In genomic region chr2:75847708-75848107, GRCm38 (mm10) we compare ENCODE assay signal across 13 mouse cellular contexts. TPM values are rescaled to one million over a fixed set of nuclear protein-coding genes. Genes with fewer than 3 reads are reported as not detected.
DNase-seq lines count a peak whose midpoint lies in the region; ATAC-seq and TF ChIP-seq lines count a peak whose summit lies in the region.
"Had no signal": no experiment of that assay in that cellular context is flagged by ENCODE, and none has a peak within 500 bp of the region (broad histone marks: within the 10 kb centered on the region; RNA-seq: fewer than 3 reads in every experiment).

No protein-coding gene starts in this region.

- H3K4me1 ChIP-seq in hindbrain, postnatal 0 days (ENCODE audit: insufficient read depth, low read length) = no peaks in the 10 kb centered on the region
- no peaks in the 10 kb centered on the region for H3K4me1 ChIP-seq in hindbrain, embryonic 16.5 days (ENCODE audit: control insufficient read depth, insufficient read depth, low read depth, low read length)
- no peaks in the 10 kb centered on the region; the same call in 1 of the 2 replicates for H3K4me1 ChIP-seq in midbrain, embryonic 11.5 days (ENCODE audit: control insufficient read depth, insufficient read depth, low read length)
- H3K4me1 ChIP-seq in midbrain, embryonic 10.5 days = peaks cover 11% of the 10 kb centered on the region; the same call in 1 of the 2 replicates
- H3K4me1 ChIP-seq: lung, embryonic 15.5 days had no signal

- peak; percentile 46 for TF ChIP-seq CTCF in hindbrain, postnatal 0 days (IDR thresholded peaks at IDR 0.05; ENCODE audit: low read depth)

- H3K27me3 ChIP-seq in hindbrain, postnatal 0 days (ENCODE audit: insufficient read depth, low read length) = no peaks in the 10 kb centered on the region
- no peaks in the 10 kb centered on the region for H3K27me3 ChIP-seq in hindbrain, embryonic 16.5 days (replicated peaks; ENCODE audit: control insufficient read depth, insufficient read depth, low read length)
- H3K27me3 ChIP-seq in midbrain, embryonic 11.5 days (ENCODE audit: control insufficient read depth, insufficient read depth, low read length) = no peaks in the 10 kb centered on the region
- H3K27me3 ChIP-seq in midbrain, embryonic 10.5 days (ENCODE audit: low read depth, poor library complexity, severe bottlenecking) = no peaks in the 10 kb centered on the region
- H3K27me3 ChIP-seq: lung, embryonic 15.5 days had no signal

- H3K4me2 ChIP-seq in hindbrain, postnatal 0 days (ENCODE audit: low read depth, low read length) = no peak overlapping the region
- no peak overlapping the region for H3K4me2 ChIP-seq in hindbrain, embryonic 16.5 days (ENCODE audit: low read length)
- no peak overlapping the region for H3K4me2 ChIP-seq in midbrain, embryonic 11.5 days
- H3K4me2 ChIP-seq: lung, embryonic 15.5 days had no signal

- no peak for ATAC-seq in hindbrain, postnatal 0 days
- ATAC-seq in hindbrain, embryonic 16.5 days = no peak
- ATAC-seq in midbrain, embryonic 11.5 days (ENCODE audit: low FRiP score) = no peak
- peak; percentile 36 for ATAC-seq in activated CD4-positive, CD25-positive, alpha-beta regulatory T cell, adult 4 months
- peak; percentile 69 for ATAC-seq in neutrophil, adult 5-6 weeks (ENCODE audit: extremely low read depth, insufficient number of reproducible peaks, low FRiP score, poor library complexity, severe bottlenecking)

- no peak overlapping the region for H3K9ac ChIP-seq in hindbrain, postnatal 0 days (replicated peaks; ENCODE audit: low read length)
- H3K9ac ChIP-seq in hindbrain, embryonic 16.5 days (ENCODE audit: low read depth, low read length) = no peak overlapping the region
- H3K9ac ChIP-seq in midbrain, embryonic 11.5 days (ENCODE audit: low read length) = no peak overlapping the region
- H3K9ac ChIP-seq: lung, embryonic 15.5 days had no signal

- WGBS in hindbrain, postnatal 0 days = 90% methylated on average over 1 of the region's 1 CpGs
- 91% methylated on average over 1 of the region's 1 CpGs for WGBS in hindbrain, embryonic 16.5 days
- 97% methylated on average over 1 of the region's 1 CpGs for WGBS in midbrain, embryonic 11.5 days
- 100% methylated on average over 1 of the region's 1 CpGs for WGBS in midbrain, embryonic 10.5 days

- H3K4me3 ChIP-seq in hindbrain, postnatal 0 days (ENCODE audit: low read length) = no peak overlapping the region
- no peak overlapping the region for H3K4me3 ChIP-seq in hindbrain, embryonic 16.5 days (ENCODE audit: low read length)
- no peak overlapping the region for H3K4me3 ChIP-seq in midbrain, embryonic 11.5 days (ENCODE audit: low read depth, low read length)
- H3K4me3 ChIP-seq in midbrain, embryonic 10.5 days = no peak overlapping the region
- H3K4me3 ChIP-seq: forebrain, embryonic 10.5 days; lung, embryonic 15.5 days had no signal

- no peaks in the 10 kb centered on the region for H3K36me3 ChIP-seq in hindbrain, postnatal 0 days (ENCODE audit: insufficient read depth, low read length)
- no peaks in the 10 kb centered on the region for H3K36me3 ChIP-seq in hindbrain, embryonic 16.5 days (ENCODE audit: control insufficient read depth, insufficient read depth, low read length)
- no peaks in the 10 kb centered on the region for H3K36me3 ChIP-seq in midbrain, embryonic 11.5 days (ENCODE audit: control insufficient read depth, insufficient read depth, low read length)
- H3K36me3 ChIP-seq in midbrain, embryonic 10.5 days = no peaks in the 10 kb centered on the region
- H3K36me3 ChIP-seq: forebrain, embryonic 10.5 days; lung, embryonic 15.5 days had no signal

- no peak overlapping the region for H3K27ac ChIP-seq in hindbrain, postnatal 0 days
- no peak overlapping the region for H3K27ac ChIP-seq in hindbrain, embryonic 16.5 days (ENCODE audit: low read depth, low read length)
- H3K27ac ChIP-seq in midbrain, embryonic 11.5 days (ENCODE audit: low read depth, low read length) = no peak overlapping the region
- H3K27ac ChIP-seq in midbrain, embryonic 10.5 days (replicated peaks) = no peak overlapping the region
- H3K27ac ChIP-seq: forebrain, embryonic 10.5 days; lung, embryonic 15.5 days had no signal

- H3K9me3 ChIP-seq in hindbrain, postnatal 0 days (ENCODE audit: low read length) = no peaks in the 10 kb centered on the region
- H3K9me3 ChIP-seq in hindbrain, embryonic 16.5 days (ENCODE audit: control insufficient read depth, low read length) = no peaks in the 10 kb centered on the region
- no peaks in the 10 kb centered on the region for H3K9me3 ChIP-seq in midbrain, embryonic 11.5 days (ENCODE audit: control insufficient read depth, low read length)
- no peaks in the 10 kb centered on the region for H3K9me3 ChIP-seq in midbrain, embryonic 10.5 days (replicated peaks)
- H3K9me3 ChIP-seq: forebrain, embryonic 10.5 days; lung, embryonic 15.5 days had no signal

- intact Hi-C loops in gastrocnemius, postnatal 14 days (cut with DNase I; ENCODE audit: low total_unique reads) = loop anchor here (10.0 kb wide), 1 partner anchor 63 kb away; no protein-coding TSS in a partner anchor

- peak; percentile 30 for DNase-seq in hindbrain, postnatal 0 days (ENCODE audit: low spot score)
- peak; percentile 70 for DNase-seq in midbrain, embryonic 11.5 days (ENCODE audit: low spot score, missing footprints)
- DNase-seq in midbrain, embryonic 10.5 days (ENCODE audit: low spot score) = no peak
- DNase-seq in right cerebral cortex, postnatal 10 days (ENCODE audit: low spot score in 2 of 2) = no peak
- no peak for DNase-seq in gastrocnemius, postnatal 14 days
- DNase-seq: cerebellum, adult 11-12 months; retina, postnatal 1 day; thymus, postnatal 36 days had no signal

RNA-seq across cellular contexts. Expression of gene Agps, which starts 15.7 kb away (rescaled TPM):
- 32.7 and 40.0 TPM in 2 replicates for total RNA-seq in hindbrain, postnatal 0 days (2014; rRNA removed)
- polyA plus RNA-seq in hindbrain, postnatal 0 days (2015; fragmentation: Nextera tagmentation; extraction: Ambion mirVana) = 17.1 and 17.8 TPM in 2 replicates
- polyA plus RNA-seq in hindbrain, embryonic 16.5 days (2015; fragmentation: Nextera tagmentation; extraction: Ambion mirVana) = 21.6 and 27.6 TPM in 2 replicates
- 44.0 and 46.3 TPM in 2 replicates for polyA plus RNA-seq in midbrain, embryonic 11.5 days (2014; fragmentation: Nextera tagmentation; extraction: Ambion mirVana)
- 44.5 and 44.9 TPM in 2 replicates for polyA plus RNA-seq in midbrain, embryonic 10.5 days (2016; fragmentation: Nextera tagmentation; extraction: Ambion mirVana)
- polyA plus RNA-seq in activated CD4-positive, CD25-positive, alpha-beta regulatory T cell, adult 4 months (2017; shearing (Covaris generic)) = 10 to 100 TPM; 17.2 to 20.0 TPM
- total RNA-seq in neutrophil, adult 5-6 weeks (2017) = 42.1 and 46.0 TPM in 2 replicates
- total RNA-seq in gastrocnemius, postnatal 14 days (2021) = 10 to 100 TPM; 23.0 to 25.9 TPM

Comparison
In these comparisons a context has a peak if more than half of its experiments do, and no peak if none do; other contexts are left out.
1. DNase-seq: peak in hindbrain, postnatal 0 days (single experiment) and midbrain, embryonic 11.5 days (single experiment); none in midbrain, embryonic 10.5 days (single experiment), right cerebral cortex, postnatal 10 days (0 of 2) and gastrocnemius, postnatal 14 days (single experiment).
2. ATAC-seq: peak in activated CD4-positive, CD25-positive, alpha-beta regulatory T cell, adult 4 months (single experiment) and neutrophil, adult 5-6 weeks (single experiment); none in hindbrain, postnatal 0 days (single experiment), hindbrain, embryonic 16.5 days (single experiment) and midbrain, embryonic 11.5 days (single experiment).